Mouse (Mus musculus): Measurements from ENCODE around the gene Susd1. TPM values are rescaled to one million over a fixed set of nuclear protein-coding genes. Genes with fewer than 3 reads are reported as not detected.

Gene Susd1
- polyA plus RNA-seq, 1 experiment, result 22.4 TPM

DNA sequence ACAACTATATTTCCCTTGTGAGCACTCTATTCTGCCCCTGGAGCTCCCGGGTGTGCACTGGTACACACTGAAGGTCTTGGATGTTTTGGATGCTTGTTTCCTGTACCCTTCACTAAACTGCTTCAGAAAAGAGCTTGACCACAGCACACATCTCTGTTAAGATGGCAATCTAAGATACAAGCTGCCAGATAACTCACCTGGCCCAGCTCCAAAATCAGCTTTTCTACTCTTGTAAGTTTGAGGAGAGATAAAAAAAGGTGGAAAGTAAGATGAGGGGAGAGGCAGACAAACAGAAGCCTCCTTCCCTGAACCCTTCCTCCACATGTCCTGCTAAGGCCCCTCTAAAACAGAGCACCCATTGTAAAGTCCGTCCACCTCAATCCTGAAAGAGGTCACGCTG, 115.7 kb downstream of the Susd1 start:
- DNase-seq (ENCODE audit: low read depth), result no peak

DNA sequence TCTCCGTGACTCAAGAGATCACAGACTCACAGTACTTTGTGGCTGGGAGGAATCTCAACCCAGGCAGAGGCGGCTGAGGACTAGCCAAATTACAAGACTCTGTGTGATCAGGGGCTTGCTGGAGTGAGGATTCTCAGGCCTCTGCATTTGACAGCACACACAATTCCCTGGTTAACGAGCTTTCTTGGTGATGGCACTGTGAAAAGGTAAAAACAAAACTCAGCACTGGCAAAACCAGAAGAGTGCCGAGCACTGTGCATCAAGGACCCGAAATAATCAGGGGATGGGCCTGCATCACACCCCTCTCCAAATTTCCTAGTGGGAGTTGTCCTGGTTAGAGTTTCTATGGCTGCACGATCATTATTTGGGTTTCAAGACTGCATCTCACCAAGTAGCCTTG, 116.4 kb downstream of the Susd1 start:
- DNase-seq (ENCODE audit: low read depth), result no peak

DNA sequence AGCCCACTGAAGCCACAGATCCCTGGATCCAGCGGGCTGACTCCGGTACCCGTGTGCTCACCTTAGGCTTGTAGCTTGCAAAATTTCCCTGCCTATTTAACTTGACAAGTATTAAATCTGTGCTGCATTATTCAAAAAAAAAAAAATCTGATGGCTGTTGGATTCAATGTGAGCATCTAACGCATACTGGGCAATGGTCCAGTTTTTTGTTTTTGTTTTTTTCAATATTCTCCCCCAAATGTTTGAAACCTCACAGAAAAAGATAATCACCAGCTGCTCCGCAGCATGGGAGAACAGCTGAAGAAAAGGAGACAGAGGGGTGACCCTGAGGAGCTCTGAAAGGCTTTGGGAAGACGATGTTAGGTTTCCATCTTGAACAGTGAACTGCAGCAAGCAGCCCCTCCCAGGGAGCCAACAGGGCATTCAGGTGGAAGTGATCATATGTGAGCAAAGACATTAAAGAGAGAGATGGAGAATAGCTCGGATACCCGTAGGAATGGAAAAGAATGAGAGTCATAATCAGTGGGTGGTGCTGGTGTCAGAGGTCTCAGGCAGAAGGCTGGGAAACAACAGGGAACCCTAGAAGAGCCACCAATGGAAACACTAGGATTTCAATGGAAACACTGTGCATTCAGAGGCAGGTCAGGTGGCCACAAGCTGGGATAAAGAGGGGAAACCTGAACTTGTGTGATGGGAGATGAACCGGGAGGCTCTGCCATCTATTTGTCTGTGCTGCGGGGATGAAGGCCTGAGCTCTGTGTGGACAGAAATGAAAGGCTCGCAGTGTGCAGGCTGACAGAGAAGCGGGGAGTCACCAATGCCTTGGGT, 117.0 kb downstream of the Susd1 start:
- DNase-seq (ENCODE audit: low read depth), result no peak

DNA sequence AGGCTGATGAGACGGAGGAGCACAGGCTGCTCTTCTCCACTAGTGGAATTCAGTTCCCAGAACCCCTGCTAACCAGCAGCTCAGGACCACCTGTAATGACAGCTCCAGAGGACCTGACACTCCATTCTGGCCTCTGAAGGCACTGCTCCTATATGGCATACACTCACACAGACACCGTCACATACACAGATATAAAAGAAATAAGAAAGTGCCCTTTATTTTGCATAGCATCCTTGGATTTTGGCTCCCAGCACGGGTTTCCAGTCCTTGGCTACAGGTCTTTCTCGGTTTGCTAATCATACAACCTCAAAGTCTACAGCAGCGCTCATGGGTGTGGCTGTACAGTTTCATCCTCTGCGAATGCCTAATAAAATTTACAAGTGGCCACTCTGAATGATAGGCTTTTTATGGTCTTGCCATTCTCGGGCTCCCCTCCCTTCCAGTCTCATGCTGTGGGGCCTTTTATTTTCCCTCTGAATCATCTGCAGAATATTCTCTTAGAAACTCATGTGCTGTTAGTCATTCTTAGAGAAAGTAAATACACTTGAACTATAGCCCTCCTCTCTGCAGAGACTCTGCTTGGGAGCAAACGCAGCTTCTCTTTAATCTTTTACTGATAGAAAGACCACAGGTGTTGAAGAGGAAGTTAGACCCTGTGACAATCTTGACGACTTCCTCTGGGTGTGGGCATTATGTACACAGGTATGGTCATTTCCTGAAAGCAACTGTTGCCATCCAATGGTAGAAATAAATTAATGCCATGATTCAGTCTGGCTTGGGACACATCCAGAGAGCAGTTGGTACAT, 119.1 kb downstream of the Susd1 start:
- DNase-seq (ENCODE audit: low read depth), result no peak

DNA sequence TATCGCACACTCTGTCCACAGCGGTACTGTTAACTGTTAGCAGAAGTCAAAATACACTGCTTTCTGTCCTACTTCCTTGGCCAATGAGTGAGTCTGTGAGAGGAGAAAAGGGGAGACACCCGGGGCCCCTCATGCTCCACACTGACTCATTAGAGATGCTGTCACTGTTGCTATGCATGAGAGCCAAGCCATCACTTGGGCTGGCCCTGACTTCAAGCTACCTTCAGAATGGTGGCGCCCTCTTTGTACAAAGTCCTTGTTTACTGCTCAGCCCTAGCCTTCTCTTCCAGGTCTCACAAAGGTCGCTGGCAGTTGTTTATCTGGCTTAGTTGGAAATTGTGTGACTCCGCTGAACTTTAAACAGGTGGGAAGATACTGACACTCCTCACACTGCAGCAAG, 119.8 kb downstream of the Susd1 start:
- DNase-seq (ENCODE audit: low read depth), result no peak

DNA sequence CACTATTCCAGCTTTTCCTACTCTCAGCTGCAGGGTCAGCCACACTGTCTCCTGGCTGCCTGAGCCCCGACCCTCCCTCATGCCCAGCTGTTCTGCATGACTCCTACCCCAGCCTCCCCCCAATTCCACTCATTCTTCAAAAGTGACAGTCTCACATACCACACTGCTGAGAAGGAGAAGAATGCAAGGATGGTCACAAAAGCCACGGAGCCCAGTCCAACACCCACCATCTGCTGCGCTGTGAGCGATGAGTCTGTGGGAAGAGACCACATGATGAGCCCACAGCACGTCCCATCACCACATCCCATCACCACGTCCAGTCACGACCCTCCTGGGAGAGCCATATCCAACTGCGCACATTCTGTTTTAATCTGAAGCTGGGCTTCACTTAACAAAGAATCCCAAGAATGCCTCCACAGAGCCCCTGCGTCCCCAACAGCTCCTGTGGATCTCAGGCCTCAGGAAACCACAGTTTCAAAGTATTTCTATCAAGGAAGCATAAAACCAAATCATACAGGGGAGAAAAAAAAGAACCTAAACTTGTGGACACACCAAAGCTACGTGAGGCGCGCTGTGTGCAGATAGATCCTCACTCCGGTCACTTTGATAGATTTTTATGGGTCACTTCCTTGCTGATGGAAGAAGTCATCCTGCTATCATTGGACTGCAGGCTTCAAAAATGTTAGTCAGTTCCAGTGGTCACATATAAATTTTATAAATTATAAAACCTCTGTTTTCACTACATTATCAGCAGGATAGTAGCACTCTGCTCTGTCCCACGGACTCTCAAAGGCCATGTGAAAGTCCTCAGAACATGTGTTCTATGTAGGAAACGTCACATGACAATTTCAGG, 122.7 kb downstream of the Susd1 start:
- no peak for DNase-seq (ENCODE audit: low read depth)

DNA sequence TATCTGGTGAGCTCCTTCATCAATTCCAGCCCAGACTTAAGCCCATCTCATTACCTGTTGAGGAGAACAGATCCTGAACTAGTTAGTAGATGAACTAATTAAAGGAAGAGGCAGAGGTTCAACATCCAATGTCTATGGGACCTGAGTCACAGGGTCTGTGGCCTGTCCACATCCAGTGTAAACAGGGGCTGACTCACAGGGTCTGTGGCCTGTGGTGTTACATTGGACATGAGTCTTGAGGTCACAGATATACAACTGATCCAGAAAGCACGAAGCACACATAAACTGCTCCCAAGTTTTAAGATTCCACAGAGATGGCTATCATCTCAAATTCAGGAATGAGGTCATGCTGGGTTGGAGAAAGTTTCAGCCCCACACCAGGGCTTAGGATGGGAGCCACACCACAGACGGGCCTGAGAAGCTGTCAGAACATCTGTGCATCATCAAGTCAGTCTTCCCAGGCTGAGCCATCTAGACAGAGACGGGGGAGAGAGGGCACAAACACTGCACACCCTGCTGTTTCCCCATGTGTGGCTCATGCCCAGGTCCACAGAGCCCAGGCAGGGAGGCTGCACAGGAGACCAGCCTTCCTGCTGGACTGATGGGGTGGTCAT, 123.4 kb downstream of the Susd1 start:
- DNase-seq (ENCODE audit: low read depth), result no peak

DNA sequence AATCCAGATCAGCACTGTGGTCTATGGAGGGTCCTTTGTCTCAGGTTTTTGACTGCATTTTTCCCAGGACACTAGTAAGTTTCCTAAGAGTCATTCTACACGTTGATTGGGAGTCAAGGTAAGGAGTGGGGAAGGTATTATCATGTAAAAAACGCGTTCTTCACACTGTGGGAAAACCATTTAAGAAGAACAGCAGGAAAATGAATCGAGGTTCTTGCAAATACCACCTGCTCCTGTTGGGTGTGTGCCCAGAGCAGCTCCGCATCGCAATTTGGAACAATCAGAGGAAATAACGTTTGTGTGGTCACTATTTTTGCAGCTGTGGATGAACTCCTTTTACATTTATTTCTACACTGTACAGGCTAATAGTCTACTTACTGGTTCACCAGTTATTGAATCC, 125.5 kb downstream of the Susd1 start:
- DNase-seq (ENCODE audit: low read depth), result no peak

DNA sequence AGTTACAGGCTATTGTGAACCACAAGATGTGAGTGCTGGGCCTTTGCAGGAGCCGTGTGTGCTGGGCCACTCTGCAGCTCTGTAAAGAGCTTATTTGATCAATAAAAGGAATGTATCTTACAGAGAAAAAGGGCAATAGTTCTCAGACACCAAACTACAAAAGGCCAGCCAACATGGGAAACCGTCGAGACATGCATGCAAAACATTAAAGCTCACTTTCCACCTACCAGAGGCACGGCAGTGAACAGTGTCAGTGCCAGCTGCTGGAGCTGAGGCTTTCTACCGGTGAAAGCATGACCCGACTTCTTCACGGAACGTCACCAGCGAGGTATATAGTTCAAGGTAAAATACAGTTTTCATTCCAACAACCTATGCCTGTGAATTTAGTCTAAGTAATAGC, 127.8 kb downstream of the Susd1 start:
- DNase-seq (ENCODE audit: low read depth), result no peak

DNA sequence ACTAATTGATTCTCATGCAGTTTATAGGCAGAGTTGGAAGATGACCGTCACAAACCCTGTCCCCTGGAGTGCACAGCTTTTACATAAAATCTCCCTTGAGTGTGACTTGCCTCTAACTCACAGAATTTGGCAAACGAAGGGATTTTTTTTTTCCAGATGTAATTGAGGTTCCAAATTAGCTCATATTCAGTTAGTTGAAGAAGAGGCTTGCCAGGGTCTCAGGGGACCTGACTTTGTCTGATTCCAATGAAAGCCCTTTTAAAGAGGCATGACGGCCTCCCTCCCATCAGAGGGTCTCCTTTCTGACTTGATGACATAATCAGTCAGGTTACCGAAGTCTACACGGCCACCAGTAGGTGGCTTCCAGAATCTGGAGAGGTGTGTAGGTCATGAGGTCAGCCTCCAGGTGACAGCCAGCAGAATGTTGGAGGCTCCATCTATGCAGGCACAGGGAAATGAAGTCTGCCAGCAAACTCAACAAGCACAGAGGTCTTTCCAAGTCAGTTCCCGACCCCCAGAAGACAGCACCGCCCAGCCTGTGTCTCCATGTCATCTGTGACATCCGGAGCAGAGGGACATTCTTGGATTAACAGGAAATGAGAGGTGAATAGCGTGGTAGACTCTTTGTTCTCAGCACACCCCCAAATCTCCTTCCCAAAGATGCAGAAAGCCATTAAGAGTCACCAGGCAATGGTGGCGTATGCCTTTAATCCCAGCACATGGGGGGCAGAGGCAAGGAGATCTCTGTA, 130.4 kb downstream of the Susd1 start:
- no peak for DNase-seq (ENCODE audit: low read depth)

DNA sequence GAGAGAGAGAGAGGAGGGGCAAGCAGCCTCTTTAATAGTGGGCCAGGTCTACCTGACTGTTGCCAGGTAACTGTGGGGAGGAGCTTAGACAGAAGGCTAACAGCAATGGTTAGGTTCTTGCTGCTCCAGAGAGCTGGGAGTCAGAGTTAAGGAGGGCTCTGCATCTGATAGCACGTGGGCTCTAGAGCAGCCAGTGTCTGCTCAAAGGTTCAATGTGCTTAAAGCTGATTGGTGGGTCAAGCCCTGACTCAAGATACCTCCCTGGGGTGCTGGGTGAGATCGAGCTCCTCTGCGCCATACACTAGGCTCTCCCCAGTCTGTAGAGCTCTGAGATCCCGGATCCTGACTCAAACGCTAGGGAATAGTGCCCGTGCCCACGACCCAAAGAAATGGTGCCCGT, 136.0 kb downstream of the Susd1 start:
- no peak for DNase-seq (ENCODE audit: low read depth)

DNA sequence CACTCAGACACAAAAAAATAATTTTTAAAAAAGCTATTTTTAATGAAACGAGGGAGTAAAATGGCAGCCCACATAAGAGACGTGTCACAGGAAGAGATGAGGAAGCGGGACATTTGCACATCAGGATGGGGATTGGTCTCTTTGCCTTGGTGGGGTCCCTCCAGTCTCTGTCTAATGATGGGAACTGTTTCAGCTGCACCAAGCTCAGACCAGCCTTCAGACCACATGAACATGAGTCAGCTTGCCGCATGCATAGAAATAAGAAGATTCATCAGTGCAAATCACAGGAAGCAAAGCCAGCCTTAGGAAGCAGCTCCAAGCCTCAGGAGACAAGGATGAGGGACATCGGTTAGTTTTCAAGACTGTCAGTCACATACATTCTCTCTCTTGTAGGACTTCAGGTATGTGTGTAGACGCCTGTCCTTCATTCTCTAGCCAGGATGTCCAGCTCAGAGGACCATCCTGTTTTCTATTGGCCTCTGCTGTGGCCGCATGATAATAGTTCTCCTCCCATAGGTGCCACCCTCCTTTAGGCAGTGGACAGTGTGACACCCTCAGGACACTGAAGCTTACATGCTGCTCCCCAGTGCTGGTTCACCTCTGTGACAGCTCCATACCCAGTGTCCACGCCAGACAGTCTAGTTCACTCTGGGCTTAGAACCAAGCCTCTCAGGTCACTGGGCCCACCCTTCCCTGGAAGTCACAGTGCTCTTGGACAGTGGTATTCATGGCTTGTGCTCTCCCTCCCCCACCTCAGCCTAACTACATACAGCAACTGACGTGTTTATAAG, 137.2 kb downstream of the Susd1 start:
- DNase-seq (ENCODE audit: low read depth), result no peak

DNA sequence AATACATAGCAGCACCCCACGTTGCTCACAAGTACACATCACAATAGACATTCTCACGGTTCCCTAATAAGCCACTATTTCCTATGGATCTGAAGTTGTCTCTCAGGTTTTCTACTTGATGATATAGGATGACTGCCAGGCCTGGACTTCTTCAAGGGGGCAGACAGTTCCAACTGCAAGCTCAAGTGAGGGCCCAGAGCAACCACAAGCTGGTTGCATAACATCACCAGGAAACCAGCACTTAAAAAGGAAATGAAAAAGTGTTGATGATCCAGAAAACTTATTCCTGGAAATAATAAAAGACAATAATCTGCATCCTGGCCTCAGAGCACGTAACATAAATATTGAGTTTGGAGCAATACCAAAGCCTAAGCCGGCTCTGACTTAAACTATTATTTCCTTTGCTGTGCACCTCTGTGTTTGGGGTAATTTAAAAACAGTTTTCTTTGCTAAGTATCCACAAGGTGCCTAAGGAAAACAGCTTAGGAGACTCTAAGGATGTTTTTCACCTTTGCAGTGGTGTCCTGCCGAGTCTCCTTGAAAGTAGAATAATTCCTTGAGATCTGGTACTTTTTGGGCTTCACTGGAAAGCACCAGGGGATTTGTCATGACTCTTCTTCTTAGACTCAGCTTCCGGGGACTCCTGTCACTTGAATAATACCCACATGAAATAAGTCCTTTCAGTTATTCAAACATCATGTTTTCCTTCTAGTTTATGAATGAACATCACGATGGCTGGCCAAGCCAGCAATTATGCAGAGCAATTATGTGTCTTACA, 139.5 kb downstream of the Susd1 start:
- DNase-seq (ENCODE audit: low read depth), result peak; percentile 8

DNA sequence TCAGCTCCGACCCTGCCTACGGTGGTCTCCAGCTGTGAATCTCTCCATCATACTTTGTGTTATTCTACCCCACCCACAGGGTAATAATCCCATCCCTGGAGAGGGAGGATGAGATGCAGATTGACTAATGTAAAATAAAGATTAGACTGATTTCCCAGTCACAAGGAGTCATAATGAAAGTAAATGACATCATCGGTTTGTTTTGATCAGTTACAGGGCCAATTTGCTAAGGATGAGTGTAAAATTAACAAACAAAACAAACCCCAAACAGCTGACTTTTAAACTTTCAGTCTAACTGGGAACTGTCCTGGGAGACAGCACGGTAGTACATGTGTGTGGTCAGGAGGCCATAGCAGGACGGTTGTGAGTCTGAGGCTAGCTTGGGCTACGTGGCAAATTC, 143.3 kb downstream of the Susd1 start:
- DNase-seq (ENCODE audit: low read depth), result no peak

DNA sequence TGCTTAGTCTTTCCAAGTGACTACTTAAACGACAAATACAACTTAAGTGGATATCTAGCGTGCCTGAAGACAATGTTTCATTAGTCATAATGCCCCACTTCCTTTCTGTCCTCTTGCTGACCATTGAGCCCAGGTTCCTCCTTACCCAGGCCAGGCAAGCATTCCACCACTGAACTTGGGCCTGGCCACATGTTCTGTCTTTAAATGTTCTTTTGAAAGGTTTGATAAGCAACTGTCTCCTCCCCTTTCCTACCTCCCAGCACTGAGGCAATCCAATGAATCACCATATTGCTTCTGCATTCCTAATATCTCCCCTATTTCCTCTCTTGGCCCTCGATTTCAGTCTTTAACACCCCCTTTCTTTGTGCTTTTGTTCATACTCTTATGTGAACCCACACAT, 143.8 kb downstream of the Susd1 start:
- DNase-seq (ENCODE audit: low read depth), result no peak

DNA sequence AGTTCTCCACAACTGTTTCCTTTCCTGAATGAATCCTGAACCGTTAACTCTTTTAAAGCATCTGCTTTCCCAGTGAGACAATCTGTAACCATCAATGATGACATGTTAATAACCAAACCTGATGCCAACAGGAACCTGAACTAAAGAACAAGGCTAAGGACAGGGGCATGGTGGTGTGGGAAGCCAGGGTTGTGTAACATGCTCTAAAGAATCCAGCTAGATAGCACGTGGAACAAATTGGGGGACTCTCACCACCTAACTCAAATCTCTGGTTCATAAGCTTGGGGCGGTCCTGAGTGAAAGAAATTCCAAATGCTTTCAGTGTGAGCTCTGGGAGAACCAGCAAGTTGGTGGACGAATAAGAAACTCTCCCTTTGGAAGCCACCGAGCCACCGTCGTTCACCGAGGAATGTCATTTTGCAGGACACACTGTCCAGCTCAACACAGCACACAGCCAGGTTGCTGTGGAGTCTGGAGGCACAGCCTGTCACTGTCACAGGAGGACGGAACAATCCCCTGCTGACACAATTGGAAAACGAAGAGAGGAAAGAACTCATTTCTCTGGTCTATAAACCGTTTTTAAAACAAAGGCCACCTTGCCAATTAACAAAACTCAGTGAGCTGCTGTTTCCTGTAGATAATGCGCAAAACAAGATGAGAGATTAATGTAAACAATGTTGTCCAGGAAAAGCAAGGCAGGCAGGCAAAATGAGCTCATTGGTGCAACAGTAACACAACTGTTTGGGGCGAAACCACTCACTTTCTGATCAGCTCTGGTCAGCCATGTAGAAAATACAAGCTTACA, 146.3 kb downstream of the Susd1 start:
- no peak for DNase-seq (ENCODE audit: low read depth)

DNA sequence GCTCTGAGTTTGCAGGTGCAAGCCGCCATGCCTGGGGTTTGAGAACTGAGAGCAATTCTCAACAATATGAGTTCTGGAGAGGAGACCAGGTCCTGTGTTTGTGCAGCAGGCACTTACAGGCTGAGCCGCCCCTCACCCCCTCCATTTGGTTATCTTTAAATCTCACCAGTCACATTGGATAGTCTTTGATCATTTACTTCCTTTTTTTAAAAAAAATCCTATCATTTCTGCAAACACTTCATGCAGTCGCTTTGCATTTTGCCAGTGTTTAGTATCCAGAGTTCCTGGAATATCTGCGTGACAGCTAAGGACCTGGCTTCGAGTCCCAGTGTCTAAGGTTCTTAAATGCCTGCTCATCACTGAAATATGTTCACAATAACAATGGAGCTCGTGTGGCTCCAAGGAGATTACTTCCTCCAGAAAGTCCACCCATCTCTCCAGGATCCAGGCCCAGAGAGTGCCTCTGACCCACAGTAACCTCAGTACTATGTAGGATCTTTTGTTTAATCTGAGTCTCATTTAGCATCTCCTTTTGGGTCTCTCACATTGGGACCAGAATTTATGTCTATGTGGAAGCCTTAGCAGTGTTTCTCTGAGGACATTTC, 147.4 kb downstream of the Susd1 start:
- DNase-seq (ENCODE audit: low read depth), result no peak

DNA sequence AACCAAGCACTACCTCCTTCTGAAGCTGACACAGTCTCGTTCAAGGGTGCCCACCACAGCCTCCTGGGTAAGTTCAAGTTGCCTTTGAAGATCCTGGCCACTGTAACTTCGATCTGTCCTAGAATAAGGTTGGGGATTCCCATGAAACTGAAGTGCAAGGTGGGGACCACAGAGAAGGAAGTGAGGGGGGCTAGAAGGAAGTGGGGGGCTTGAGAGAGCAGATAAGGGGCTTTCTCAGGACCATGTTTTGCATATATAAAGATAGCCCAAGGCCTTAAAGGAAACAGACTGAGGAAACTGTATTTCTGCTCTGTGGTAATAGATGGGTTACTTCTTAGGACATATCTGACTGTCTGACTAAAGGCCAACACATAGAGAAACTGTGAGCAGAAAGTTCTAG, 151.3 kb downstream of the Susd1 start:
- DNase-seq (ENCODE audit: low read depth), result no peak

Measured in gonadal fat pad, adult 2 months (tissue).